Mouse (Mus musculus): Measurements from ENCODE around the gene Cdk5rap1.

DNA sequence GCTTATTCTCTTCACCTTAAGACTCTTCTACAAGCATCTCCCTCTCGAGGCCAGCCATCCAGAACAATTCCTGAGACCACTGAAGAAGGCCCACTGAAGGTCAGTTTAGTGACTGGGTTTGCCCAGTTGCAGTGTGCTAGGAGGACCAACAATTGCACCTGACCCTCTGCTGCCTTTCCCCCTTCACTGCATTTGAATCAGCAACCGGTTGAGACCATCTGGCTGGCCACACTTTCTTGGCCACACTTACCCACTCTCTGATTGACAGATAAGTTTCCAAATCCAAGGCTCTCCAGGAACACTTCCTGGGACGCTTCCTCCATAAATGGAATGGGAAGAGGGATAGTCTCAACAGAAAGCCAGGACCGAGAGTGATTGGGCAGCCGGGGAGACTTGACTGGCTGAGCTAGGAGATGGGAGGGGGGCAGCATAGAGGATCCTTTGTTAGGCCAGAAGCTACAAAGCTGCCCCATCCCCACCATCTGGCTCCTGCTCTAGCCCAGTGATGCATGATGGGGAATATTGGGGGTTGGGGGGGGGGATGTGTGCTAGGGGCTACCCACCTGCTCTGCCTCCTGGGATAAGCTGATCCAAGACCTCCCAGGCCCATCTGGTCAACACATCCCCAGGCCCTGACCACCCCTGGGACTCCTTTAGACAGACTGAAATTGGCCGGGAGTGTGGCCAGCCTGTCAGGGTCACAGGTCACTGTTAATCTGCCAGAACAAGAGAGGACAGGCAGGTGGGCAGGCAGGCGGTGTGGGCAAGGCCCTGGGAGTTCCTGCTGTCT lies 48.3 kb upstream of the Cdk5rap1 start:
- no peak for TF ChIP-seq CTCF (IDR thresholded peaks at IDR 0.05; ENCODE audit: control insufficient read depth, insufficient read depth, insufficient read length)
- no peak for TF ChIP-seq CEBPB (IDR thresholded peaks at IDR 0.05; ENCODE audit: low read depth)
- TF ChIP-seq USF1 (IDR thresholded peaks at IDR 0.05; ENCODE audit: low read depth): no peak
- TF ChIP-seq MYOD1 (IDR thresholded peaks at IDR 0.05; ENCODE audit: control insufficient read depth, insufficient read length, low read depth): no peak

Data from C2C12 (cell line).